Mouse (Mus musculus) lung, embryonic 16.5 days (tissue): ENCODE data around the gene Stoml2. TPM values are rescaled to one million over a fixed set of nuclear protein-coding genes. Genes with fewer than 3 reads are reported as not detected.

Experiments
- ATAC-seq: fragments of 200-750 bp; cut with Nextera tagmentation; 2 replicates; pipeline ENCODE4 v1.8.0; 2017; ENCODE audit warnings: low read depth, mild to moderate bottlenecking, moderate library complexity
- H3K27ac ChIP-seq: fragments of 300-500 bp; sonication (generic); 2 replicates; pipeline ENCODE4 v1.5.1; 2014; ENCODE audit warnings: mild to moderate bottlenecking, control low read depth, low read length
- H3K27me3 ChIP-seq: fragments of 300-500 bp; sonication (generic); 2 replicates; pipeline ENCODE4 v1.6.1; 2014; ENCODE audit warnings: low read depth, low read length, mixed read lengths; ENCODE audit not compliant: control insufficient read depth, insufficient read depth
- H3K36me3 ChIP-seq: fragments of 300-500 bp; sonication (generic); 2 replicates; pipeline ENCODE4 v1.6.1; 2014; ENCODE audit warnings: low read length; ENCODE audit not compliant: control insufficient read depth, insufficient read depth
- H3K4me1 ChIP-seq: fragments of 300-500 bp; sonication (generic); replicated peaks from 2 replicates; pipeline ENCODE4 v1.6.1; 2014; ENCODE audit warnings: low read length, mixed read lengths; ENCODE audit not compliant: control insufficient read depth, insufficient read depth
- H3K4me2 ChIP-seq: fragments of 300-500 bp; sonication (generic); 2 replicates; pipeline ENCODE4 v1.6.1; 2014; ENCODE audit warnings: low read depth, low read length, control low read depth
- H3K4me3 ChIP-seq: fragments of 300-500 bp; sonication (generic); 2 replicates; pipeline ENCODE4 v1.5.1; 2014; ENCODE audit warnings: mild to moderate bottlenecking, low read length, control low read depth
- H3K9ac ChIP-seq: fragments of 300-500 bp; sonication (generic); 2 replicates; pipeline ENCODE4 v1.6.1; 2014; ENCODE audit warnings: low read length, control low read depth
- H3K9me3 ChIP-seq: fragments of 300-500 bp; sonication (generic); 2 replicates; pipeline ENCODE4 v1.6.1; 2016; ENCODE audit warnings: low read length; ENCODE audit not compliant: control insufficient read depth
- WGBS: fragments of 180-500 bp; shearing (Covaris S2); extraction: QIAGEN DNeasy Blood & Tissue Kit; methylation state at CpG from one replicate; pipeline ENCODE4 v1.1.7; 2014; 5-methylcytosine and 5-hydroxymethylcytosine counted together
- polyA plus RNA-seq: library from polyadenylated mRNA; unstranded; fragments of >200 nt; fragmentation: Nextera tagmentation; extraction: Ambion mirVana; gene quantifications from 2 replicates; pipeline ENCODE4 v1.2.1, GENCODE M21; 2015

The Stoml2 gene
- 286 and 289 TPM in 2 replicates for polyA plus RNA-seq

- H3K27me3 ChIP-seq: no peaks in the 10 kb centered on the region
- peak; percentile 98 for ATAC-seq
Measured at GRCm38 (mm10) chr4:43031237-43031995, at the start of gene Stoml2. Gene Stoml2, minus strand, starts transcription at chr4:43031710.

GRCm38 (mm10) chr4:43078071-43078718, 46.7 kb upstream of the Stoml2 start:
- WGBS: 35% methylated on average over 7 of the region's 7 CpGs
- ATAC-seq: no peak
- H3K4me1 ChIP-seq: no peaks in the 10 kb centered on the region

More at GRCm38 (mm10) chr4:43031237-43031995, at the start of gene Stoml2:
- H3K9ac ChIP-seq: peak within 1 kb of the TSS; percentile 96
- under 1% methylated on average over 38 of the region's 38 CpGs for WGBS
- no peaks in the 10 kb centered on the region for H3K9me3 ChIP-seq
- H3K4me3 ChIP-seq: peak within 1 kb of the TSS; percentile 86
- H3K36me3 ChIP-seq: peaks cover 37% of the 10 kb centered on the region
- H3K27ac ChIP-seq: peak within 1 kb of the TSS; percentile 89
- peak within 1 kb of the TSS; percentile 92 for H3K4me2 ChIP-seq
- peaks cover 15% of the 10 kb centered on the region for H3K4me1 ChIP-seq

GRCm38 (mm10) chr4:43074923-43075322, 43.4 kb upstream of the Stoml2 start:
- no peak overlapping the region for H3K4me3 ChIP-seq
- no peaks in the 10 kb centered on the region for H3K4me1 ChIP-seq
- H3K9me3 ChIP-seq: no peaks in the 10 kb centered on the region
- H3K4me2 ChIP-seq: no peak overlapping the region
- H3K9ac ChIP-seq: no peak overlapping the region
- ATAC-seq: no peak
- H3K27me3 ChIP-seq: no peaks in the 10 kb centered on the region
- H3K36me3 ChIP-seq: no peaks in the 10 kb centered on the region
- H3K27ac ChIP-seq: no peak overlapping the region

More at GRCm38 (mm10) chr4:43078071-43078718, 46.7 kb upstream of the Stoml2 start:
- Histone ChIP-seq H3K4me3 (no peak overlapping the region), H3K9ac (no peak overlapping the region), H3K27ac (no peak overlapping the region), H3K9me3 (no peaks in the 10 kb centered on the region), H3K4me2 (no peak overlapping the region), H3K27me3 (no peaks in the 10 kb centered on the region), H3K36me3 (no peaks in the 10 kb centered on the region)

GRCm38 (mm10) chr4:43065471-43065870, 34.0 kb upstream of the Stoml2 start:
- Histone ChIP-seq H3K27me3 (no peaks in the 10 kb centered on the region), H3K27ac (no peak overlapping the region), H3K4me2 (no peak overlapping the region), H3K36me3 (no peaks in the 10 kb centered on the region), H3K9me3 (no peaks in the 10 kb centered on the region), H3K9ac (no peak overlapping the region), H3K4me1 (no peaks in the 10 kb centered on the region), H3K4me3 (no peak overlapping the region)
- ATAC-seq: no peak
- WGBS: 92% methylated on average over 4 of the region's 4 CpGs

- Histone ChIP-seq H3K27me3 (peaks cover 13% of the 10 kb centered on the region), H3K9me3 (no peaks in the 10 kb centered on the region), H3K36me3 (no peaks in the 10 kb centered on the region), H3K4me2 (no peak overlapping the region), H3K4me1 (peaks cover 7% of the 10 kb centered on the region; the same call in 1 of the 2 replicates), H3K27ac (no peak overlapping the region), H3K9ac (no peak overlapping the region), H3K4me3 (no peak overlapping the region)
- no peak for ATAC-seq
- 46% methylated on average over 3 of the region's 3 CpGs for WGBS
Measured at GRCm38 (mm10) chr4:43060286-43060685, 28.8 kb upstream of the Stoml2 start.

GRCm38 (mm10) chr4:43059697-43060096, 28.2 kb upstream of the Stoml2 start:
- H3K9me3 ChIP-seq: no peaks in the 10 kb centered on the region
- no peak overlapping the region for H3K27ac ChIP-seq
- WGBS: 35% methylated on average over 3 of the region's 3 CpGs

GRCm38 (mm10) chr4:43058753-43059654, 27.5 kb upstream of the Stoml2 start, which contains the start of gene Unc13b:
Gene Unc13b, plus strand, starts transcription at chr4:43058953.
- Histone ChIP-seq H3K36me3 (no peaks in the 10 kb centered on the region), H3K4me3 (peak within 1 kb of the TSS; percentile 73), H3K9ac (peak within 1 kb of the TSS; percentile 77), H3K27ac (peak within 1 kb of the TSS; percentile 83), H3K9me3 (no peaks in the 10 kb centered on the region), H3K4me1 (peaks cover 7% of the 10 kb centered on the region; the same call in 1 of the 2 replicates), H3K27me3 (peaks cover 13% of the 10 kb centered on the region), H3K4me2 (peak within 1 kb of the TSS; percentile 88)
- ATAC-seq: peak; percentile 99
- WGBS: under 1% methylated on average over 54 of the region's 90 CpGs

More at GRCm38 (mm10) chr4:43059697-43060096, 28.2 kb upstream of the Stoml2 start:
- Histone ChIP-seq H3K27me3 (peaks cover 13% of the 10 kb centered on the region), H3K4me2 (peak overlapping the region; percentile 88), H3K9ac (no peak overlapping the region; the same call in 1 of the 2 replicates), H3K4me3 (peak overlapping the region; percentile 73), H3K36me3 (no peaks in the 10 kb centered on the region), H3K4me1 (peaks cover 7% of the 10 kb centered on the region; the same call in 1 of the 2 replicates)
- ATAC-seq: no peak

- Histone ChIP-seq H3K9me3 (no peaks in the 10 kb centered on the region), H3K9ac (no peak overlapping the region), H3K36me3 (no peaks in the 10 kb centered on the region), H3K27me3 (peaks cover 13% of the 10 kb centered on the region), H3K4me1 (peaks cover 7% of the 10 kb centered on the region; the same call in 1 of the 2 replicates), H3K27ac (no peak overlapping the region), H3K4me2 (peak overlapping the region; percentile 88), H3K4me3 (peak overlapping the region; percentile 73)
- ATAC-seq: peak; percentile 10; the same call in 1 of the 2 replicates
- WGBS: 18% methylated on average over 8 of the region's 8 CpGs
Measured at GRCm38 (mm10) chr4:43058392-43058752, 26.9 kb upstream of the Stoml2 start.
